Mouse (Mus musculus) limb, embryonic 15.5 days (tissue): ENCODE results near the gene Enah. TPM values are rescaled to one million over a fixed set of nuclear protein-coding genes. Genes with fewer than 3 reads are reported as not detected.

ENCODE experiments used
- ATAC-seq: fragments of 200-750 bp; cut with Nextera tagmentation; 2 replicates; pipeline ENCODE4 v1.8.0; 2017; ENCODE audit warnings: low read depth, moderate TSS enrichment; ENCODE audit not compliant: insufficient number of reproducible peaks, low FRiP score, low TSS enrichment
- H3K27ac ChIP-seq: fragments of 300-500 bp; sonication (generic); 2 replicates; pipeline ENCODE4 v1.5.1; 2015; ENCODE audit warnings: moderate library complexity, mild to moderate bottlenecking, inconsistent platforms
- H3K27me3 ChIP-seq: fragments of 300-500 bp; sonication (generic); 2 replicates; pipeline ENCODE4 v1.6.1; 2015; ENCODE audit warnings: inconsistent platforms
- H3K36me3 ChIP-seq: fragments of 300-500 bp; sonication (generic); 2 replicates; pipeline ENCODE4 v1.6.1; 2015; ENCODE audit warnings: inconsistent platforms
- H3K4me1 ChIP-seq: fragments of 300-500 bp; sonication (generic); 2 replicates; pipeline ENCODE4 v1.6.1; 2015; ENCODE audit warnings: inconsistent platforms
- H3K4me2 ChIP-seq: fragments of 300-500 bp; sonication (generic); 2 replicates; pipeline ENCODE4 v1.6.1; 2015; ENCODE audit warnings: mild to moderate bottlenecking, inconsistent platforms
- H3K4me3 ChIP-seq: fragments of 300-500 bp; sonication (generic); 2 replicates; pipeline ENCODE4 v1.5.1; 2015; ENCODE audit warnings: mild to moderate bottlenecking, inconsistent platforms
- H3K9ac ChIP-seq: fragments of 300-500 bp; sonication (generic); 2 replicates; pipeline ENCODE4 v1.6.1; 2015; ENCODE audit warnings: inconsistent platforms
- H3K9me3 ChIP-seq: fragments of 300-500 bp; sonication (generic); 2 replicates; pipeline ENCODE4 v1.6.1; 2016; ENCODE audit warnings: inconsistent platforms
- WGBS: fragments of 180-500 bp; shearing (Covaris S2); methylation state at CpG from one replicate; pipeline ENCODE4 v1.1.7; 2015; 5-methylcytosine and 5-hydroxymethylcytosine counted together
- polyA plus RNA-seq: library from polyadenylated mRNA; unstranded; fragments of >200 nt; fragmentation: Nextera tagmentation; extraction: Ambion mirVana; gene quantifications from 2 replicates; pipeline ENCODE4 v1.2.1, GENCODE M21; 2015

Gene Enah
- polyA plus RNA-seq: 17.3 and 20.8 TPM in 2 replicates

GRCm38 (mm10) chr1:182019926-182020801 is at the start of gene Enah:
Gene Enah, minus strand, starts transcription at chr1:182019990.
- peak within 1 kb of the TSS; percentile 95 for H3K27ac ChIP-seq
- H3K4me2 ChIP-seq: peak within 1 kb of the TSS; percentile 81
- 0 out of 2 replicates have a peak, but pooled peaks cover 2% of the 10 kb centered on the region for H3K36me3 ChIP-seq
- H3K9me3 ChIP-seq: no peaks in the 10 kb centered on the region
- no peaks in the 10 kb centered on the region for H3K27me3 ChIP-seq
- peak within 1 kb of the TSS; percentile 87 for H3K4me3 ChIP-seq
- under 1% methylated on average over 89 of the region's 109 CpGs for WGBS
- H3K4me1 ChIP-seq: peaks cover 12% of the 10 kb centered on the region
- peak; percentile 74 for ATAC-seq
- H3K9ac ChIP-seq: peak within 1 kb of the TSS; percentile 86

DNA sequence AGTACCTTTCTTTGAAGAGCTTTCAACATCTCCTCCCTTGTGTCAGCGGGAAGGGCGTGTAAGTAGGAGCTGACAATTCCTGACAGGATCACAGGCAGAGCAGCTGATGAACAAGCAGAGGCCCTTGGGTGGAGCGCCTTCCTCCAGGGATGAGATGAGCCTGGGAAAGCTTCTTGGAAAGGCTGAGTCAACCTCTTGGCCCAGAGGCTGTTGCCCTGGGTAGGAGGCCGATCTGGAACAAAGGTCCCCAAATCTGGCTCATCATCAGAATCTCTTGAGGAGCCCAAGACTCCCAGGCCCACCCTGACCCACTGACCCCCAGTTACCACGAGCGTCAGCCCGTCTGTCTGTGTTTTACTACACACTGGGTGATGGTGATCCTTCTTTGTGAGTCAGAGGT is 48.3 kb upstream of the Enah start:
- 72% methylated on average over 7 of the region's 7 CpGs for WGBS
- Histone ChIP-seq H3K9me3 (no peaks in the 10 kb centered on the region), H3K27me3 (no peaks in the 10 kb centered on the region), H3K27ac (peak overlapping the region; percentile 40; the same call in 1 of the 2 replicates), H3K4me2 (no peak overlapping the region), H3K4me1 (0 out of 2 replicates have a peak, but pooled peaks cover 5% of the 10 kb centered on the region), H3K4me3 (no peak overlapping the region), H3K9ac (no peak overlapping the region), H3K36me3 (no peaks in the 10 kb centered on the region)
- no peak for ATAC-seq

- 54% methylated on average over 9 of the region's 9 CpGs for WGBS
- no peaks in the 10 kb centered on the region for H3K36me3 ChIP-seq
- ATAC-seq: no peak
- H3K27me3 ChIP-seq: no peaks in the 10 kb centered on the region
- no peaks in the 10 kb centered on the region for H3K9me3 ChIP-seq
- 0 out of 2 replicates have a peak, but pooled peaks cover 3% of the 10 kb centered on the region for H3K4me1 ChIP-seq
- peak overlapping the region; percentile 28; the same call in 1 of the 2 replicates for H3K27ac ChIP-seq
- H3K4me3 ChIP-seq: no peak overlapping the region
- H3K4me2 ChIP-seq: no peak overlapping the region
- no peak overlapping the region for H3K9ac ChIP-seq
Observed at GRCm38 (mm10) chr1:182066527-182067465, 47.0 kb upstream of the Enah start.

GRCm38 (mm10) chr1:182063716-182064115 is 43.9 kb upstream of the Enah start:
- Histone ChIP-seq H3K27ac (no peak overlapping the region), H3K27me3 (no peaks in the 10 kb centered on the region), H3K4me3 (no peak overlapping the region), H3K4me1 (0 out of 2 replicates have a peak, but pooled peaks cover 3% of the 10 kb centered on the region), H3K4me2 (no peak overlapping the region), H3K9ac (no peak overlapping the region), H3K36me3 (no peaks in the 10 kb centered on the region), H3K9me3 (no peaks in the 10 kb centered on the region)
- 73% methylated on average over 8 of the region's 8 CpGs for WGBS
- ATAC-seq: no peak

GRCm38 (mm10) chr1:182062801-182063200 is 43.0 kb upstream of the Enah start:
- H3K4me2 ChIP-seq: no peak overlapping the region
- WGBS: 94% methylated on average over 8 of the region's 8 CpGs
- H3K27ac ChIP-seq: no peak overlapping the region
- H3K36me3 ChIP-seq: no peaks in the 10 kb centered on the region
- no peaks in the 10 kb centered on the region for H3K9me3 ChIP-seq
- ATAC-seq: no peak
- no peak overlapping the region for H3K9ac ChIP-seq
- H3K4me3 ChIP-seq: no peak overlapping the region
- 0 out of 2 replicates have a peak, but pooled peaks cover 3% of the 10 kb centered on the region for H3K4me1 ChIP-seq
- H3K27me3 ChIP-seq: no peaks in the 10 kb centered on the region

DNA sequence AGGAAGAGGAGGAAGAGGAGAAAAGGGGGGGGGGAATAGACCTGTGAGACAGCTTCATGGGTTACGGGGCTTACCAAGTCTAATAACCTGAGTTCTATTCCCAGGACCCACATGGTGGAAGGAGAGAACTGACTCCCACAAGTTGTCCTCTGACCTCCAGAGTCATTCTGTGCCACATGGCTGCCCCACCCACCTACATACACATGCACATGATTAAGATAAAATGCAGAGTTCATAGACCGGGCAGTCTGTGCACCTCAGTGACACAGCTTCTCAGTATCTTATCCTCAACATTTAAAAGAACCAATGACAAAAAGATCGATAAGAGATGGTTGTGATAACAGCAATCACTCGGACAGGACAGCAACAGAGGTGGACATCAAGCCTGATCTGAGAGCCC is 41.4 kb upstream of the Enah start:
- H3K9me3 ChIP-seq: no peaks in the 10 kb centered on the region
- no peak overlapping the region for H3K27ac ChIP-seq
- H3K4me3 ChIP-seq: no peak overlapping the region
- no peaks in the 10 kb centered on the region for H3K27me3 ChIP-seq
- H3K9ac ChIP-seq: no peak overlapping the region
- H3K36me3 ChIP-seq: no peaks in the 10 kb centered on the region
- H3K4me2 ChIP-seq: no peak overlapping the region
- no peak for ATAC-seq
- peaks cover 3% of the 10 kb centered on the region; the same call in 1 of the 2 replicates for H3K4me1 ChIP-seq
- 78% methylated on average over 4 of the region's 4 CpGs for WGBS

DNA sequence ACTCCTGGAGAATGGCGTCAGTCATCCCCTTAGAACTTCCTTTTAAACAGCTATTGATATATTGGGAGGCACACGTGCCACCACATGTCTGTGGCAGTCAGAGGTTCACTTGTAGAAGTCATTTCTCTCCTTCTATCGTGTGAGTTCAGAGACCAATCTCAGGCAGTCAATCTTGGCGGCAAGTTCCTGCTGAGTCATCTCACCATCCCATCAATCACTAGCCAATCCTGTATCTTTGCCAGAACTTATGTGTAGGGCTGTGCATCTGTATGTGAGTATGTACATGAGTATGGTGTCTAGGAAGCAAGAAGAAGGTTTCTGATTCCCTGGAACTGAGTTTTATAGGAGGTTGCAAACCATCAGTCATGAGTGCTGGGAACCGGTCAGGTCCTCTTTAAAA is 40.0 kb upstream of the Enah start:
- Histone ChIP-seq H3K4me2 (no peak overlapping the region), H3K36me3 (no peaks in the 10 kb centered on the region), H3K4me1 (peaks cover 11% of the 10 kb centered on the region), H3K9ac (no peak overlapping the region), H3K9me3 (no peaks in the 10 kb centered on the region), H3K27me3 (no peaks in the 10 kb centered on the region), H3K27ac (no peak overlapping the region), H3K4me3 (no peak overlapping the region)
- ATAC-seq: no peak
- 75% methylated on average over 5 of the region's 5 CpGs for WGBS

- H3K27ac ChIP-seq: no peak overlapping the region
- H3K9ac ChIP-seq: no peak overlapping the region
- no peaks in the 10 kb centered on the region for H3K36me3 ChIP-seq
- no peaks in the 10 kb centered on the region for H3K27me3 ChIP-seq
- no peaks in the 10 kb centered on the region for H3K9me3 ChIP-seq
- no peak overlapping the region for H3K4me3 ChIP-seq
- 57% methylated on average over 6 of the region's 6 CpGs for WGBS
- peaks cover 11% of the 10 kb centered on the region for H3K4me1 ChIP-seq
- ATAC-seq: no peak
- no peak overlapping the region for H3K4me2 ChIP-seq
Observed at GRCm38 (mm10) chr1:182057998-182058397, 38.2 kb upstream of the Enah start.

DNA sequence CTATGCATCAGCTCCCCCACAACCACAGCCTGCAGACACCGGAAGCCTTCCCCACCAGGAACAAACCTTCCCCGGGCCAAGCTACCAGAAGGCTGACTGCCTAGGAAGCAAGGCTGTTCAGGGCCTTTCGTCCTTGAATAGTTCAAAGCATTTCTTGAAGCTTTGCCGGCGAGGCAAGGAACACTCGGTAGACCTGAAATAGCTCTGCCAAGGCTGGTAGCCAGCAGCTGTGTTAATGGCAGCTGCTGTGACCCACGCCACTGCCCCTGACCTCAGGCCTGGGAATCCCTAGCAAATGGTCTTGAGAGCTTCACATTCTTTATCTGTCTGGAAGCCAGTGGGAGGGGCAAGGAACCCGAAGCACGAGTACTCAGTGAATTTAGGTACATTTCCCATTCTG is 35.3 kb upstream of the Enah start:
- WGBS: 36% methylated on average over 9 of the region's 9 CpGs
- ATAC-seq: no peak
- Histone ChIP-seq H3K9me3 (no peaks in the 10 kb centered on the region), H3K27ac (0 out of 2 replicates have a peak overlapping the region, but pooled peaks have one; percentile 35), H3K4me1 (peaks cover 14% of the 10 kb centered on the region), H3K4me2 (no peak overlapping the region), H3K36me3 (no peaks in the 10 kb centered on the region), H3K27me3 (no peaks in the 10 kb centered on the region), H3K9ac (no peak overlapping the region), H3K4me3 (no peak overlapping the region)

DNA sequence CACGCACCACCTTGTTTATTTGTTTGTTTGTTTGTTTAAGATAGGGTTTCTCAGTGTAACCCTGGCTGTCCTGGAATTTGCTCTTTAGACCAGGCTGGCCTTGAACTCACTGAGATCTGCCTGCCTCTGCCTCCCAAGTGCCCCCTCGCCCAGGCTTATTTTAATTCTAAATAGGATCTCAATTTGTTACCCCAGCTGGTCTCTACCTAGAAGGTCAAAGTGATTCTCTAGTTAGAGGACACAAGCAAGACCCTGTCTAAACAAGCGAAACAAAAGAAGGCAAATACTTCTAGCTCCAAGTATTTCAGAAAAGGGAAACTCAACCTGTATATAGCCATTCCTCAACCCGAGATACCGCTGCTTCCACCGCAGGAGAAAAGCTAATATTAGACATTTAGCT is 34.9 kb upstream of the Enah start:
- Histone ChIP-seq H3K27ac (0 out of 2 replicates have a peak overlapping the region, but pooled peaks have one; percentile 7), H3K4me1 (peaks cover 14% of the 10 kb centered on the region), H3K27me3 (no peaks in the 10 kb centered on the region), H3K9ac (no peak overlapping the region), H3K4me3 (no peak overlapping the region), H3K9me3 (no peaks in the 10 kb centered on the region), H3K4me2 (no peak overlapping the region), H3K36me3 (no peaks in the 10 kb centered on the region)
- WGBS: 91% methylated on average over 6 of the region's 6 CpGs
- ATAC-seq: no peak

DNA sequence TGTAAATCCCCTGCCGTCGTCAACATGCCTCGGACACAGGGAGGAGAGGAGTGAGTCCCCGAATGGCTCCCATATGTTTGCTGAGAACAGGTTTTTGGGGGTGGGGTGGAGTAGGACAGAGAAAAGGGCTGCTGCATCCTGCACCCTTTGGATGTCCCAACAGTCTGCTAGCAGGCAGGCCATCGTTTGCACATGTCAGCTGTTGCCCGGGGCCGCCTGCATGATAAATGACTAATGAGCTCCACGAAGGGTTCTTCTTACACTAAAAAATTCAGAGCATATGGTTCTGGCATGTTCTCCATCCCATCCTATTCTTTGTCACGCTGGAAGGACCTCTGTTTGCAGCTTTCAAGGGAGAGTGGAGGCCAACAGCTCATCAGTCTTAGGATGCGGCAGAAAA is 33.2 kb upstream of the Enah start:
- 10% methylated on average over 10 of the region's 10 CpGs for WGBS
- no peaks in the 10 kb centered on the region for H3K36me3 ChIP-seq
- H3K9ac ChIP-seq: no peak overlapping the region
- H3K4me2 ChIP-seq: no peak overlapping the region
- no peaks in the 10 kb centered on the region for H3K27me3 ChIP-seq
- peak overlapping the region; percentile 59 for H3K27ac ChIP-seq
- H3K4me1 ChIP-seq: peaks cover 14% of the 10 kb centered on the region
- H3K4me3 ChIP-seq: no peak overlapping the region
- peak; percentile 66 for ATAC-seq
- no peaks in the 10 kb centered on the region for H3K9me3 ChIP-seq
